Mouse (Mus musculus) cerebellum, adult (tissue): Measurements from ENCODE around the gene Gabra4.
"Not testable (repeated sequence)": the region's sequence is repeated elsewhere in the genome, so short reads cannot be mapped to it uniquely, and the experiment has no call there.

Experiments used
- ATAC-seq: cut with Nextera tagmentation; 2 replicates; pipeline ENCODE4 v1.9.2; 2017; ENCODE audit warnings: mild to moderate bottlenecking, moderate library complexity, mixed read lengths; ENCODE audit not compliant: insufficient number of reproducible peaks, low FRiP score, low TSS enrichment

Gabra4 gene

DNA sequence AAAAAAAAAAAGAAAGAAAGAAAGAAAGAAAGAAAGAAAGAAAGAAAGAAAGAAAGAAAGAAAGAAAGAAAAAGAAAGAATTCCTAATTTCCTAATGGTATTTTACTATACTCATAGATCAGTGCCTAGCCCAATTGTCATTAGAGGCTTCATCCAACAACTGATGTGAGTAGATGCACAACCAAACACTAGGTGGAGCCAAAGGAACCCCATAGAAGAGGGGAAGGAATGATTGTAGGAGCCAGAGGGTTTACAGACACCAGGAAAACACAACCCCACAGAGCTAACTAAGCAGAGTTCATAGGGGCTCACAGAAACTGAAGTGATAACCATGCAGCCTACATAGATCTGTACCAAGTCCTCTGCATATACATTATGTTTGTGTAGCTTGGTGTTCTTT is 112.6 kb downstream of the Gabra4 start:
- ATAC-seq: 0 out of 2 replicates have a peak, but pooled peaks have one; percentile 58

DNA sequence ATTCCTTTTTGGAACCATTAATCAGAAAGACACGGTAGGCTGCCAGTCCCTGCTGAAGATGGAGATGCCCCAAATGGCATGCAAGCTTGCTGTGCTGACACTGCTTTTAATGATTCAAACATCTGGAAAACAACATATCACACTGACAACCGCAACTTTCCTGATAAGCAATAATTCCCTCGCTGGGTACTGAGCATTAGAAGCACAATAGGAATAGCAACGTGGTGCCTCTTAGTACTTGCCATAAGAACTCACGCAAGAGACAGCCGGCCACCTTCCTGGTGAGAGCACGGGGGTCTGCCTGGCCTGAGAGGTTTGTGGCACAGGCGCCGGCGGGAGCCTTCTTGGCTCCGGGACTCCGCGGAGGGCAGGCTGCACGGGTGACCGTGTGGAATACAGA is 132.6 kb downstream of the Gabra4 start:
- not testable (repeated sequence) for ATAC-seq
